Mouse (Mus musculus) skeletal muscle tissue, adult 2 months (tissue): ENCODE measurements at regions not wholly inside any gene's neighbourhood (a gene's known extent, or its start where the extent isn't known, plus 50 kb on each side); places are given as distances from the start of the nearest gene placed in this dataset.

ENCODE experiments used
- DNase-seq: peaks from one replicate; pipeline ENCODE4 v3.0.0-alpha.2; 2012; ENCODE audit warnings: low read depth, low spot score

DNA sequence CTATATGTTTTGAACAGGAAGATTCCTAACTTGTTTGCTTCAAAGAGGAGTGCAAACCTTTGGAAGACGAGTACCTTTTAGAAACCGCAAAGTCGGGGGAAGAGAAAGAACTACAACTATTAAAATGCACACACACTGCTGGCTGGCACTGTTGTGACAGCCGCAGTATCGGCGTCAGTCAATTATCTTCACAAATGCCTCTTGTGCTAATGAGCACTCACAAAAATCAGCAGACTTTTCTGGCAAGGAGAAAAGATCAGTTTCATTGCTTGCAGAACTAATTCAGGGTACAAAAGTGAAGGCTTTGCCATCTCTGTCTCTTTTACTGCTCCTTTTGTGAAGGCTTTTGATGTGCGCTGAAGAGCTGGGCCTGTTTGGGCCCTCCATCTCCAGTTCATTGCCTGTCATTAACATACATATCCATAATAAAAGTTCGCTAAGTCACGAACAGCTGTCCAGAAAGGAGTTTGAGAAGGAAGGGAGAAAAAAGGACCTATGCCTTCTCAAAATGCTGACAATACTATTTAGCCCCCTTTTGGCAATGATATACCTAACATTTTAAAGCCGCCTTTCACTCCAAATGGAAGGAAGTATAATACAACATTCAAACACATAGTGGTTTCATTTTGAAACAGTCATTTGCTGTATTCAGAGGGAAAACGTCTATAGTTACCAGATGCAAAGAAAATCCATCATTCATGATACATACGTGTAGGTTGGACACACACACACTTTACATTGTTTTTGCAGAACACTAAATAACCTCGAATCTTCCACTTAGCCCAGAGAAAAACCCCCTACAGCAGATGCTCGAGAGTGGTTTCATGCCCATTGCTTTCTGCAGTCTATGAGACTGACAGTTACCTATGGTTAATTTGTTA is 186.6 kb upstream of the Sp8 start:
- DNase-seq: no peak

DNA sequence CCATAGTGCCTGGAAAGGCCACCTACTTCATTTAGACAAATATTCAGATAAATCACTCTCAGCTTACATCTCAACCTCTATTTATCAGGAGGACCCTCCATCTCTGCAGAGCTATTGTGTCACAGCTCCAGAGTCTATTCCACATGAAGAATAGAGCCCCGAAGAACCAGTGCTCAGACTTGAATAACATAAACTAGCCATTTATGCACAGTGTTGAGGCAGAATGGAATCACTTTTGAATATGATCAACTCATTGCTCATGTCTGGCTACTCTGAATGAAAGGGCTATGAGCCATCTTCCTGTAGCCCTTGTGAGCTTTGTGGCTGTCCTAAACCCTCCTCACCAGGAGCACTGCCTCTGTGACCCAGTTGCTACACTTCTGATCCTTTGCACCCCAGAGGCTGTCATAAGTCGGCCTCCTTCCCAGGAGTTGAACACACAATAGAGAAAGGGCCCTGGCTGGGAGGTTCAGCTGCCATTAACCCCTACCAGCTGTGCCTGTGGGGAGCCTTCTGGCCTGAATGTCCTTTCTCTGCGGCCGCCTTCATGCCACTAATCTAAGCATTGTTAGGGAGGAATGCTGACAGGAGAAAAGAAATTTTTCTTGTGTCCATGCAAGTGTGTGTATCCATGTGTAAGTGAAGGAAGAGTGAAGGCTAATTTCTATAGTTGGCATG is 195.5 kb upstream of the Sp8 start:
- no peak for DNase-seq

DNA sequence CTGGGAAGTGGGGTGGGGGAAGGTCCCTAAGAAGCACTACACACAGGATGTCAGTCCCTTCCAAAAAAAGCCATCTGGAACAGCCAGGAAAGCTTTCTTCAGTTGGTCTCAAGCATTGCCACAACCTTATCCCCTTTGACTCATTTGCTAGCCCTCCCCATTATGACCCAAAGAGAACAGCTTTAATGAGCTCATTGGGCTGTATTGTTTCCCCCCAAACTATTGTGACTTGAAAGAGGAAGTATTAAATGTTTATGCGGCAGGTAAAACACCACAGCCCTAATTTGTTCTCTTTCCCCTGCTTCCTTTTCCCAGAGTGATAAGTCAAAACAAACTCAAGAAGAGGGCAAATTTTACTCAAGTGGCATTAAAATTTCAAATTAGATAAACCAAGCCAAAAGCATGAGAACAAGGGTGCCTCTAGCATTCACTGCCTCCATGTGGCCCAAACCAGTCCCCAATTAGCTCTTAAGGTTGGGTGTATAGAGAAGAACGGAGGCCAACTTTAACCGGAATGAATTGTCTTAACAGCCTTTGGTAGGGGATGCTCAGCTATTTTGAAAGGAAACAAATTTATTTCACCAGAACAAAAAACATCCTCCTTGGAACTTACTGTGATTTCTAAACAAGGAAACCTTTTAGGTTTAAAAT is 196.7 kb upstream of the Sp8 start:
- no peak for DNase-seq

DNA sequence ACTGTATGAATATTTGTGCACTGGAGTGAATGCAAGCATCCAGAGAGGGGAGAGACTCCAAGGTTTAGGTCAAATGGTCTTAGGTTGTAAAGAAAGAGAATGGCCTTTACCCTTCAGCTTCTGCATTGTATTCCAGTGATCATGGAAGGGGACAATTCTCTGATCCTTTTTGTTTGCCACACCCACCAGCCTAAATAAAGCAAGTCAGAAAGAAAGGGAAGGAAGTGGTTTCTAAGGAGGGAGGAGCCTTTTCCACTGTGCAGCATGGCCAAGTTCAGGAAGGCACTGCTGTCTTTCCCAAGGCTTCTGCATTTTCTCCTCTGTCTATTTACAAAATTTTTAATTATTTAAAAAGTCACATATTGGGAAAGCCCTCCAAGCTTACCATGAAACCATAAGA is 197.5 kb upstream of the Sp8 start:
- no peak for DNase-seq

DNA sequence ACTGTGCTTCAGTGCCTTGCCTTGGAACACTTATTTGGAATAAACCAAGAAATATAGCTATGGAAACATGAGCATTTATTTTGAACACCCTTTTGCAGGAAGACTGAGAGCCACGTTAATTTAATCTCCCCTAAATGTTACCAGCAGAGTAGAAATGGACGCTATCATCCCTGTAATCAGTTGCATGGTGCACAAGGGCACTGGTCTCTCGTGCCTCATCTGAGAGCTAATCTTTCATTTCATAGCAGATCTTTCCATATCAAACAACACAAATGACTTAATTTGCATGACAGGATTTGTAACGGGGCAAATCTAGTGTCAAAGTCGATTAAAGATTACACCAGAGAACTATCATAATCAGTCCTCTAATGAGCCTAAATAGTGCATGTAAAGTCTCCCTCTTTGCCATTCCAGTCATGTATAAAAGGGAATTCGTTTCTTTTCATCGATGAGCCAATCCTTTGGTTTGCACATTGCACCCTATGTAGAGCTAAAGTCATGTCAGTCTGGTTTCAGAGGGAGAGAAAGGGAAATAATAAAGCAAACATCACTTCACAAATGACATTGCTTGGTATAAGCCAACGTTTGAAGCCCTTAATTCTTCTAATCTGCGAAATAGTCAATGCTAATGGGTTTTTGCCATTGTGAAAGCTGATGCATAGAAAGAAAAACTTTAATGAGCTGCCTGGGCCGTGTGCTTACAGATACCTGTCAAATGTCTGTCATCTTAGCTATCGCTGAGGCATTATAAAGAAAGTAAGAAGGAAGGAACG is 198.7 kb upstream of the Sp8 start:
- DNase-seq: no peak

DNA sequence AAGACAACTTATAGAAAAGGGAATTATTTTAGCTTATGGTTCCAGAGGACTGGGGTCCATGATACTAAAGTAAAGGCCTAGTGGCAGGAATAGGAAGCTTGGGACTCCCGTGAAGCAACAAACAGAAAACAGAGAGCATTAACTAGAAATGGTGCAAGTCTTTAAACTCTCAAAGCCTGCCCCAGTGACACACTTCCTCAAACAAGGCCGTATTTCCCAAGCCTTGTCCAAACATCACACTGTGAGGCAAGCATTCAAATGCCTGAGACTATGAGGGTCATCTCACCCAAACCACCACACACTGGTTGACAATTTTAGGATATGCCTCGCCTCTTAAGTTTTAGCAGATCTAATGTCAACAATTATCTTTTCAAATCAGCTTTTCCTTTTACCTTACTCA is 205.2 kb upstream of the Sp8 start:
- no peak for DNase-seq

DNA sequence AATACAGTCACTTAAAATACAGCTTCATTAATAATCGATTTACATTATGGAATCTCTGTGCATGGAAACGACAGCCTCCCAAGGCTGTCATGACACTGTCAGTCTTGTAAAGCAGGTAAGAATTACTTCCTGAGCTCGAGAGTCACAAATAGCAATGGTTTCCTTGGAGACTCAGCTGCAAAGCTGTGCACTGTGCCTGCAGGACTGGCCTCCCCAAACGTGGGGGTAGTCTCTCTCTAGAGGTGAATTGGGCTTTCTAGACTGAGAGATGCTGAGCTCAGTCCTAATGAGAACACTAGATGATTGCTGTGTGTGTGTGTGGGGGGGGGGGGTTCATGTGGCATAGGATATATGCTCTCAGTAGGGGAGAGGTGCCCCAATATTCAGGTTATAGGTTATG is 208.9 kb upstream of the Sp8 start:
- no peak for DNase-seq

DNA sequence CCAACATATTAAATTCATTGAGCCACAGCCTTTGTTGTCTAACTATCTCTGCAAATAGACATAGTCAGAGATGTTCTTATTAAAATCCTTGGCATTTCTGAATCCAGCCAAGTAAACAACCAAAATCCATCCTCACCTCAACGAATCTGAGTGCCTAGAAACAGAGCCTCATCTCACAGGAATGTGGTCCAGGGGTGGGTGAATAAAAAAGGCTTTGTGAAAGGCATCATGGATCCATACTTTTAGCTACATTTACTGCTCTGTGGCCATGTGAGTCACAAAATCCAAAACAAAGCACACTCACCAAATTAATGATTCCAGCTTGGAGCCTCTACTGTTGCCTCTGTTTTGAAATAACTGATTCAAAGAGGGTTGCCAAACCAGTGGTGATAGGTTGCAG is 210.7 kb upstream of the Sp8 start:
- no peak for DNase-seq

DNA sequence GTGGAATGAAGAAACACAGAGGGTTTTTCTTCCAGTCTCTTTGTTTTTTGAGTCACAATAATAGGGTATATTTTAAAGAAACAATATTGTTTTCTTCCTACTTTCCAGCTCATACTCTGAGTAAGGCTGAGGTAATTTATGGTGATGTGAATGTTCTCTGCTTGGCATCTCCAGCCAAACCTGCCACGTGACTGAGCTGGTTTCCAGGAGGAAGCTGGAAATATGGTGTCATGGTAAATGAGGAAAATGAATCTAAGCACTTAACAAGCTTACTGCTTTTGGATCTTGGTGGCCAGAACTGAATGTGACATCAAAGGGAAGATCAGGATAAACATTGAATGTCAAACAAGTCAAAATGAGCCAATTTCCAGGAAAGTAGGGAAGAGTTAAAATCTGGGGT is 215.8 kb upstream of the Sp8 start:
- DNase-seq: no peak

DNA sequence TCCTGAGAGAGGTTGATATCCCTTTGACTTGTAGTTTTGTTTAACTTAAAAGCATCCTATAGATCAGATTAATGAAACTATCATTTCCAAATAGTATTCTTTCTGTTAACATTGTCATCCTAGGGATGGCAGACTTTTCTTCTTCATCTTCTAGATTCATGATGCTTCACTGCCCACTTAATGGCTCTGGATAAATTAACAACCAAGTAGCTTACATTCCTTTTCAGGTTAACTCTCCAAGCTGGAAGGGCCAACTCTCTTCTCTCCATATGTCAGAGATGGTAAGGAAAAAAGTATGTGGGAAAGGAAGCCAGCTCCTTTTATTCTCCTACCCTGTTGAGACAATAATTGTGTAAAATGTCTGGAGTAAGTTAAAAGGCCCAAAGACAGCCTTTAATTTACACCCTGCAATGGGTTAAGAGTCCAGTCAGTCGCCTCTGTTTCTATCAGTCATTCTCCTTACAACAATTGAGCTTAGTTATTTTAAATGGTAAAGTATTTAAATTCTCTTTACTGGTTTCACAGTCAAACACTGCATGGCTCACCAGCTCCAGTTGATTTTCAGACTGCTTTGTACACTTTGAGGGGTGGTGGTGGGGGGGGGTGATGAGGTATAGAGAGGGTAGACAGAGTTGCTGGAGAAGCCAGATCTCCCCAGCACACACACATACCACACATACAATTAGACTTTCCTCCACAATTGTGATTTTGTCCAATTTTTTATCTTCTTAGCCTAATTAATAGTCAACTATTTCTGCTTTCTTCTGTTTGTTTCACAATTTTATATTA is 224.2 kb upstream of the Sp8 start:
- no peak for DNase-seq

DNA sequence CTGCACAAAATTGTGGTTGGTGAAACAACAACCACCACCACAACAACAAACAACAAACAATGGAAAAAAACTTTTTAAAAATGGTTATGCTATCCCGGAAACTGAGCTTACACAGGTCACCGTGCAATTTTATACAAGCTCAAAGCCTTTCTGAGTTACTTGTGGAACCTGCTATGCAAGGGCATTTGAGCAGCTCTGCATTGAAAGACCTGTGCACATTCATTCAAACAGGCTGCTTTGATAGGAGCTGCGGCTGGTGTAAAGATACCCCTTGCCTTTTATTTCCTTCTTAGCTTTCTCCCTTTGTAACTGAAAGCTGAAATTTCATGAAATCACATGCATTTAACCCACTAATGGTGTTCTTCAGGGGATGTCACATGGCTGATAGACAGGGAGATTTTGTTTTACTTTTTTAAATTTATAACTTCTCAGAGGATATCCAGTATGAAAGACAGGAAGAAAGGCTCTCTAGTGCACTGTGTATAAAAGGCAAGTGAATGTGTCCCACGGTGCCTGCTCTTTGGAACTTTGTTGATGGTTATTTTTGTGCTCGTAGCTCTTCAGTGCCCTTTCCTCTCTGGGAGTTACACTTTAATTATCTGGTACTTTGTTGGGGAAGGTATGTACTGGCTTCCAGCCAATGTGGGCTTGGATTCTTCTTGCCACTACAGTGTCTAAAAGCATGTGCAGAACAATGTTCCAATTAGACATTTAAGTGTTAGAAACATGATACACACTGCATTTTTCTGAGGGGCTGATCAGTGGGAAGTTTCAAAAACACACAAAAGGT is 225.1 kb upstream of the Sp8 start:
- no peak for DNase-seq

DNA sequence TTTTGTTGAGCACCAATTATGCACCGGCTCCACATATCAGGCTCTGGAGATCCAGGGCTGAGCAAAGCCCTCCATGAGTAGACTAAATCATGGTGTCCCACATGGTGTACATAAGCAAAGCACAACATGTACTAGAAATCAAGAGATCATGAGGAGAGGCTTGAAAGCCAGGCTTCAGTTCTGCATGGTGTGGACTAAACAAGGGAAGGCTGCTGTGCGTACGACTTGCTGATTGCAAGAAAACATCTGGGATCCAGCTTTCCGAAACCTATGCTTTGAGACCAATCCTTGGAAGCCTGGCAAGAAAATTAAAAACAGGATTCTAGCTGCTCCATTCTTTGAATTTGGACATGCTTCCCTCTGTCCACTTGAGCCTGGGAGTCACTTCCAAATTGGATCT is 249.1 kb upstream of the Sp8 start:
- no peak for DNase-seq

DNA sequence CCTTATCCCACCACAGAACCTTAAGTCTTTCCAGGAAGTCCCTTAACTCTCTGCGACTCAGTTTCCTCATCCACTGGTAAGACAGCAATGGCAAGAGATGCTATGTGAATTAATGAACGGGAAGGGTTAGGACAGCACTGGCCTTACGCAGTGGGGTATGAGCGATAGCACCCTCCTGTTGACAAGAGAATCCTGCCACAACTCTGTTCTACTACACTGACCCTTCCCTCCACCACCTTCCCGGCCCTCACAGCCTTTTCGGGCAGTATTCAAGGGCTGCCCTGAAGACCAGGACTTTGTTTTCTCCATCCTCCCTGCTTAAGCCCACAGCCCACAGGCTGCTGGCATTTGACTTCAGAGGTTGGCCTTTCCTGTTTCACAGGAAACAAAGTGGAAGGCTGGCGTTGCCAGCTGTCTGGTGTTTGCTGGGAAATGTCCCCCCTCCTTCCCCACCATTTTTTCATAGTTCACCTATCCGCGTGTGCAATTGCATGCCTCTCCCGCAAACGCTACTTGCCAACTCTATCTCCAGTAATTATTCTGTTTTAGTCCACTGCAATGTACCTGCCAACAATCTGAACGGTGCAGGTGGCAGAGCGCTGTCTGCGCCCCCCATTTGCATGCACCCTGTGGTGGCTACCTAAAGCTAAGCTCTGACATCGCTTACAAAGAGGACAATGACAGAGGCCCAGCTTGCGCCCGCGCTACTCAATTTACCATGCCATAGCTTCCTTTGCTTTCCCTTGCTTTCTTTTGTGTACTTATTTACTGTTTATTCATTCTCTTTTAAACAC is 251.2 kb upstream of the Sp8 start:
- DNase-seq: no peak

DNA sequence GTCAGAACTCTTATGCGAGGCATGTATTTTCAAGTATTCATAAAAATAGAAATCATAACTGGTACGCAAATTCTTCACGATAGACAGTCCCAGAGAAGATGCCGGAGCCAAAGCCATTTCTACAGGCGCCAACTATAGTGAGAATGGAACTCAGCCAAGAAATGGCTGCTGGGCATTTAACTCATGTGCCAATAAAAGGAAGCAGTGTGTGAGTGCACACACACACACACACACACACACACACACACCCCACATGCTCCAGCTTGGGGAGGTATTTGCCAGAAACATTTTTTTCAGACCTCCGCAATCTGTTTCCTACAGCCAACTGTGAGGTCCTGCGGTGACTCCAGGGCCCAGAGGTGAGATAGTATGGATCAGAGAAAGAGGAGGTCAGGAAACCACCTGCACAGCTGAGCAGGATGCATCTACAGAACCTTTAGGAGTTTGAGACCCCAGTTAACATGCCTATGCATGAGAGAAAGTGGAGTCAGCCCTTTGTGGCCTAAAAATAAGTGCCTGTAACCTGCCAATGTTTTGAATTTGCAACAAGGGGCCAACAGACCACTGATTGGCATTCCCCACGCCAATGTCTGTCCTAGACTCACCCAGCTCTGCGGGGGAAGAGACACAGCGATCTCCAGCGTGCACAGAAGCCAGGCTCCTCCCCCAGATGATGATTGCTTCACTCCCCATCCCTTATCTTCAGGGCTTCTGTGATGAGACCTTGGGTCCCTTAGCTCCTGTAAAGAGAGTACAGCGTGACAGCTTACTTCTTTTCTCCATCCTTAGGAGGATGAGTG is 262.1 kb upstream of the Sp8 start:
- DNase-seq: no peak

DNA sequence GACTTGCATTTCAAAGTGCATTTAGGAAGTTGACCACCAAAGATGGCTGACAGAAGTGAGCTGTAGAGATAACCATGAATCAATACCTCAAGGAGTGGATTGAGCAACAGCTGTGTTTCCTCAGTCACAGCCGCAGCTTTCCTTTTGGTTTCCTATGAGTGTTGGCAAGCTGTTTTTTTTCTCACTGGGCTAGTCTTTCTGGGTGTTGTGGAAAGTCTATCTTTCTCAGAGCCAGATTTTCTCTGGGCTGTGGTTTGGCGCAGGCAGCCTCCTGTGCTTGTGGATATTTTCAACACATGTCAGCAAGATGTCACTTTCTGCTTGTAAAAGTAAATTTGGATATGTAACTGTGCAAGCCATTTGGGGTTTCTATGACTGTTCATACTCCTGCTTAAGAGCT is 268.6 kb upstream of the Sp4 start:
- peak; percentile 3 for DNase-seq

DNA sequence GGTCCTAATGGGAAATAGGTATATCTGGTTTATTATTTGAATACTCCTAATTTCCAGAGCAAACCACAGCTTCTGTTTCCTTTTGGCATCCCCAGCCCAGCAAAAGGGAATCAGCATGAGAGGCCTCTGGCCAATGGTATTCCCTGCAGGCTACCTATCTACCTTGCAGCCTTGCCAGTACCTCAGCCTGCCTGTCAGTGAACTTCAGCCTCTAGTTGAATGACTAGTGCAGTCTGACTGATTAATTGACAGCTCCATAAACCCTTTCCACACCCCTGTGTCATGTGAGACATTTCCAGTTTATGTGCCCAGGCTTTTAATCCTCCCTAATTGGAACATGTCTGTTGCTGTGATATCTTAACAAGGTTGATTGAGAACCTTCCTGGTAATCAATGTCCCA is 265.4 kb upstream of the Sp4 start:
- DNase-seq: no peak

DNA sequence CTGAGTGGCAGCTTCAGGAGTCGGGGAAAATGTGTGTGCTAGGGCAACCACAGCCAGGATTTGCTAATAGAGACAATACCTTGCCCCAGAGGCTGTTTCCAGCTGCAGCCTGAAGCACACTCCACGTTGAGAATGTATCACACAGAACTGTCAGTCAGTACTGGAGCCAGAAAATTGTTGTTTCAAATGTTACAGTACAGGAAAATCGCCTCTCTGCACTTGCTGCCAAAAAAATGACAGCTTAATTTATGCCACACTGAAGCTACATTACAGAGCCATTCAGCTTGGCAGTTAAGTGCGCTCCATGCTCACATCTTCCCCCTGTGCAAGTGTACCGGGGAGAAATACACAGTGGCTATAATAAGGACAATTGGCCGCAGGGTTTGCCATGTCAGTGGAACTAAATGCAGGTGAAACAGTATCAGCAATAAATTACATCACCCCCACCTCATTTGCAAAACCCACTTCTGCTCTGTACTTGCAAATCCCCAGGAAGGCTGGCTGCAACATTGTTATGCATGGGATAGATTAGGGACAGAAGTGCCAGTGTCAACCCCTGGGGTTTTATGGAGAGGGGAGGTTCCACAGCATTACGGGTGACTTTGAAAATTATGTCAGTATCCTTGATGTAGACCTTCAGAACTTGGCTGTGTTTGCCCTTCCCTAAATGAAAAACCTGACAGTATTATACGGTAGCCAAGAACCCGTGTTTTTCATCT is 263.3 kb upstream of the Sp4 start:
- DNase-seq: no peak

DNA sequence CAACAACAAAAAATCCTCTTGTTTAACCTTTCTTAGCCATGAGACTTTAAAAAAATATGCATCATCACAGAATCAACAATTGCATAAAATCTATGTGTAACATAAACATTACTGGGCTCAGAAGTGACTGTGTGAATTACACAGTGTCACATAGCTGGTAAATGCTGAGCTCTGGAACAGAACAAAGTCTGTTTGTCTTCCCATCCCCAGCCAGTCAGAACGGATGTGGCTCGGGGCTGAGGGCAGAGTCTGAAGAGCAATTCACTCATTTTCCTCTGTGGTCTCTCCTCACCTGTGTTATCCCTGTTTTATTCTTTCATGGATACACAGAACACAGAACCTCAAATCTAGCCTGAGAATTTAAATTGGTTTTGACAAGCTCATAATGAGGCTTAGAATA is 261.0 kb upstream of the Sp4 start:
- no peak for DNase-seq
